Mouse (Mus musculus) ES-E14 (cell line): ENCODE measurements around the gene Gadd45b.

Experiments used
- CHD2 ChIP-seq: IDR thresholded peaks from 2 replicates; pipeline ENCODE4 v1.6.1; 2014; ENCODE audit warnings: mild to moderate bottlenecking, low read depth, low read length, inconsistent platforms
- HCFC1 ChIP-seq: IDR thresholded peaks from 2 replicates; pipeline ENCODE4 v1.6.1; 2012; ENCODE audit warnings: low read length, inconsistent platforms, borderline replicate concordance; ENCODE audit not compliant: insufficient read depth
- MAFK ChIP-seq: IDR thresholded peaks from 2 replicates; pipeline ENCODE4 v1.6.1; 2014; ENCODE audit warnings: mild to moderate bottlenecking, low read depth, low read length, inconsistent platforms; ENCODE audit not compliant: insufficient read depth
- ZC3H11A ChIP-seq: IDR thresholded peaks from 2 replicates; pipeline ENCODE4 v1.6.1; 2012; ENCODE audit warnings: low read depth, mild to moderate bottlenecking, inconsistent platforms, low read length, borderline replicate concordance
- ZNF384 ChIP-seq: IDR thresholded peaks from 2 replicates; pipeline ENCODE4 v1.6.1; 2012; ENCODE audit warnings: low read depth, low read length, inconsistent platforms

DNA sequence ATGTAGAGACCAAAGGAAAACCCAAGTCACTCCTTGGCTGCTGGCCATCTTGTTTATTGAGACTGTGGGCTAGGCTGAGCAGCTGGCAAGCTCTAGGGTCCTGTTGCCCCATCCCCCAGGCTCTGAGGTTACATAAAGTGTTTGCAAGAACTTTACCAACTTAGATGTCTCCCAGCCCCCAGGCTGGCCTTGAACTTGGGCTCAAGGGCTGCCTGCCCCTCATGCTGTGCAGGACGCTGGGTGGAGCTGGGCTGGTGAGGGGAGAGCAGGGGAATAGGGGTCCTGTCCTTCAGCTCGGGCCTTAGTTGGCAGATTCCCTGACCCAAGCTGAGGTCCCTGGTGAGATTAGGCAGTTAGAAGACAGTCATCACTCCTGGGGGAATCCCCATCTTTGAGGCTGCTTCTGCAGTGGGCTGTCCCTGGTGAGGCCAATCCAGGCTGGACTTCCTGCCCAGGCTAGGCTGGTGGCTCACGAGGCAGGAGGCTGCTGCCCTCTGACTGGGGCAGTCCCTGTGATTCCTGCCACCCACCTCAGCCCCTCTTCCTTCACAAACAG, 37.3 kb downstream of the Gadd45b start:
- TF ChIP-seq ZNF384: no peak
- no peak for TF ChIP-seq HCFC1
- no peak for TF ChIP-seq CHD2
- TF ChIP-seq ZC3H11A: no peak
- TF ChIP-seq MAFK: no peak
